8 mouse cellular contexts compared by ENCODE assay signal in the genomic region with DNA sequence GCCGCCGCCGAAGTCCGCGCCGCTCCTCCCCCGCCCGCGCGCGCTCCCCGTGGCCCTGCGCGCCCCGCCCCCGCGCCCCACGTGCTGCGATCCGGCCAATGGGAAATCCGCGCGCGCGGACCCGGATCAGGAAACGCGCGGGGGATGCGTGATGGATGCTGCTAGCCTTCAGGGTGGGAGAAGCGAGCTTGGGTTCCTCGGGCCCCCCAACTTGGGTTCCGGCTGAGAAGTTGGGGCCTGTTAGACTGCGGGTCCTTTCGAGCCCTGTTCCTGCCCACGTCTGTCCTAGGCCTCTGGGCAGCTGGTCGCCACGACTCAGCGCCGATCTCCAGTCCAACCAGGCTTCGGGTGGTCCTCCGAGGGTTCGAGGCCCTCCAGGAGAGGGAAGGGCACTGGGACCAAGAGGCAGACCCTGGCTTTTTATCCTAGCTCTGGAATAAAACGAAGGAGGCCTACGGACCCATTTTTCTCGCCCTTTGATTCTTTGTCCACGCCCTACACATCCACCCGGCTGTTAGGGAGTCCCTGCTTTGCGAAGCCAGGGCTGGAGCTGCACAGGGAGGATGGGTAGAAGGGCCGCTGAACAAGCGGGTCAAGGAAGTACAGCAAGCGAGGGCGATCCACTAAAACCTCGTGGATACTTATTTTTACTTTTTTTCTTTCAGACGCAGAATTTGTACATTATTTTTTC. TPM values are rescaled to one million over a fixed set of nuclear protein-coding genes. Genes with fewer than 3 reads are reported as not detected.
DNase-seq lines count a peak whose midpoint lies in the region; ATAC-seq and TF ChIP-seq lines count a peak whose summit lies in the region.

No protein-coding gene starts in this region.

- no peaks in the 10 kb centered on the region for H3K36me3 ChIP-seq in hindbrain, embryonic 15.5 days
- no peaks in the 10 kb centered on the region for H3K36me3 ChIP-seq in liver, embryonic 12.5 days
- no peaks in the 10 kb centered on the region for H3K36me3 ChIP-seq in stomach, embryonic 16.5 days (ENCODE audit: control insufficient read depth, insufficient read depth, low read length)

- TF ChIP-seq CTCF in bone marrow, adult 2 months (IDR thresholded peaks at IDR 0.05; ENCODE audit: control insufficient read depth, insufficient read depth, low read length): no peak
- TF ChIP-seq CTCF in gastrocnemius, adult 2 months (IDR thresholded peaks at IDR 0.05): no peak

- ATAC-seq in hindbrain, embryonic 15.5 days (ENCODE audit: low FRiP score, low read depth): peak; percentile 81
- ATAC-seq in liver, embryonic 12.5 days: 0 out of 2 replicates have a peak, but pooled peaks have one; percentile 24
- peak; percentile 77 for ATAC-seq in monocyte, adult 5-6 weeks (replicated peaks; ENCODE audit: insufficient number of reproducible peaks, low FRiP score, low TSS enrichment, poor library complexity, severe bottlenecking)
- peak; percentile 81 for ATAC-seq in stomach, embryonic 16.5 days (ENCODE audit: insufficient read depth, low FRiP score)

- 4% methylated on average over 49 of the region's 55 CpGs for WGBS in bone marrow, adult 2 months
- 1% methylated on average over 45 of the region's 55 CpGs for WGBS in hindbrain, embryonic 15.5 days
- 3% methylated on average over 33 of the region's 55 CpGs for WGBS in liver, embryonic 12.5 days (ENCODE audit: insufficient replicate concordance)
- 1% methylated on average over 43 of the region's 55 CpGs for WGBS in stomach, embryonic 16.5 days

- H3K27ac ChIP-seq in bone marrow, adult 2 months (ENCODE audit: control insufficient read depth, insufficient read depth, low read depth, low read length, poor library complexity): no peak overlapping the region
- peak overlapping the region; percentile 85 for H3K27ac ChIP-seq in gastrocnemius, adult 2 months
- H3K27ac ChIP-seq in hindbrain, embryonic 15.5 days (replicated peaks): peak overlapping the region; percentile 77
- no peak overlapping the region for H3K27ac ChIP-seq in liver, embryonic 12.5 days
- H3K27ac ChIP-seq in stomach, embryonic 16.5 days (ENCODE audit: low read length): peak overlapping the region; percentile 95

- intact Hi-C loops in gastrocnemius, adult 2 months (cut with DNase I): loop anchor here (5.0 kb wide), 2 partner anchors 130 to 180 kb away; partner anchors contain the start of gene Skap2

- peak; percentile 61 to 73 for DNase-seq in CD8-positive naive resting alpha-beta T cell, adult 2 months (ENCODE audit: low read depth in 2 of 2, low spot score in 2 of 2)
- DNase-seq in gastrocnemius, adult 2 months: peak; percentile 94
- no peak for DNase-seq in cerebellum, postnatal 36 days

- H3K9ac ChIP-seq in hindbrain, embryonic 15.5 days: peak overlapping the region; percentile 26
- peak overlapping the region; percentile 48 for H3K9ac ChIP-seq in liver, embryonic 12.5 days
- H3K9ac ChIP-seq in stomach, embryonic 16.5 days (ENCODE audit: low read length): peak overlapping the region; percentile 82

- H3K4me2 ChIP-seq in hindbrain, embryonic 15.5 days: peak overlapping the region; percentile 53
- H3K4me2 ChIP-seq in liver, embryonic 12.5 days: peak overlapping the region; percentile 63
- H3K4me2 ChIP-seq in stomach, embryonic 16.5 days (ENCODE audit: low read depth, low read length): peak overlapping the region; percentile 94

- no peaks in the 10 kb centered on the region for H3K9me3 ChIP-seq in hindbrain, embryonic 15.5 days
- no peaks in the 10 kb centered on the region for H3K9me3 ChIP-seq in liver, embryonic 12.5 days (replicated peaks)
- no peaks in the 10 kb centered on the region for H3K9me3 ChIP-seq in stomach, embryonic 16.5 days (replicated peaks; ENCODE audit: control insufficient read depth, low read length)

- no peaks in the 10 kb centered on the region for H3K4me1 ChIP-seq in bone marrow, adult 2 months (ENCODE audit: control insufficient read depth, insufficient read depth, low read length)
- peaks cover 9% of the 10 kb centered on the region; the same call in 1 of the 2 replicates for H3K4me1 ChIP-seq in hindbrain, embryonic 15.5 days (replicated peaks)
- H3K4me1 ChIP-seq in liver, embryonic 12.5 days: peaks cover 13% of the 10 kb centered on the region
- peaks cover 38% of the 10 kb centered on the region for H3K4me1 ChIP-seq in stomach, embryonic 16.5 days (ENCODE audit: control insufficient read depth, insufficient read depth, low read length)

- TF ChIP-seq POLR2A in bone marrow, adult 2 months (IDR thresholded peaks at IDR 0.05; ENCODE audit: borderline replicate concordance, control insufficient read depth, low read depth, low read length): peak; percentile 68; the same call in 1 of the 2 replicates

- peak overlapping the region; percentile 90 for H3K4me3 ChIP-seq in bone marrow, adult 2 months (replicated peaks; ENCODE audit: control insufficient read depth, low read depth, low read length)
- peak overlapping the region; percentile 86 for H3K4me3 ChIP-seq in gastrocnemius, adult 2 months
- H3K4me3 ChIP-seq in hindbrain, embryonic 15.5 days: peak overlapping the region; percentile 46
- peak overlapping the region; percentile 54 for H3K4me3 ChIP-seq in liver, embryonic 12.5 days
- H3K4me3 ChIP-seq in stomach, embryonic 16.5 days (replicated peaks; ENCODE audit: low read length): peak overlapping the region; percentile 71

- peaks cover 67% of the 10 kb centered on the region for H3K27me3 ChIP-seq in hindbrain, embryonic 15.5 days
- H3K27me3 ChIP-seq in liver, embryonic 12.5 days (replicated peaks): peaks cover 99% of the 10 kb centered on the region
- 0 out of 2 replicates have a peak, but pooled peaks cover 5% of the 10 kb centered on the region for H3K27me3 ChIP-seq in stomach, embryonic 16.5 days (ENCODE audit: control insufficient read depth, insufficient read depth, low read length)

RNA-seq across cellular contexts. Expression of gene Hoxa4, which starts 0.5 kb away (rescaled TPM):
- 1.8 TPM in 1 of 2 replicates, not detected in the other for polyA plus RNA-seq in bone marrow, adult 2 months (2011; ENCODE audit: insufficient read depth, insufficient read length, low replicate concordance, missing spikeins)
- 1 to 10 TPM; 2.7 to 3.3 TPM for total RNA-seq in gastrocnemius, adult 2 months (2021)
- 10.6 and 12.2 TPM in 2 replicates for polyA plus RNA-seq in hindbrain, embryonic 15.5 days (2015; fragmentation: Nextera tagmentation; extraction: Ambion mirVana)
- polyA plus RNA-seq in liver, embryonic 12.5 days (2016; fragmentation: Nextera tagmentation; extraction: Ambion mirVana): 0.79 and 0.92 TPM in 2 replicates
- total RNA-seq in monocyte, adult 5-6 weeks (2017): not detected in 3 replicates
- polyA plus RNA-seq in stomach, embryonic 16.5 days (2015; fragmentation: Nextera tagmentation; extraction: Ambion mirVana): 2.5 and 2.8 TPM in 2 replicates

RNA-seq across cellular contexts. Expression of gene Hoxa5, which starts 12.4 kb away (rescaled TPM):
- 1.5 and 2.4 TPM in 2 replicates for polyA plus RNA-seq in bone marrow, adult 2 months (2011; ENCODE audit: insufficient read depth, insufficient read length, low replicate concordance, missing spikeins)
- total RNA-seq in gastrocnemius, adult 2 months (2021): 1 to 10 TPM; 2.2 to 2.9 TPM
- 105 and 115 TPM in 2 replicates for polyA plus RNA-seq in hindbrain, embryonic 15.5 days (2015; fragmentation: Nextera tagmentation; extraction: Ambion mirVana)
- 2.1 and 3.1 TPM in 2 replicates for polyA plus RNA-seq in liver, embryonic 12.5 days (2016; fragmentation: Nextera tagmentation; extraction: Ambion mirVana)
- total RNA-seq in monocyte, adult 5-6 weeks (2017): 0.39 TPM in 1 of 3 replicates, not detected in the others
- 8.8 and 11.0 TPM in 2 replicates for polyA plus RNA-seq in stomach, embryonic 16.5 days (2015; fragmentation: Nextera tagmentation; extraction: Ambion mirVana)

RNA-seq across cellular contexts. Expression of gene 5730596B20Rik, which starts 14.7 kb away (rescaled TPM):
- not detected in 2 replicates for polyA plus RNA-seq in bone marrow, adult 2 months (2011; ENCODE audit: insufficient read depth, insufficient read length, low replicate concordance, missing spikeins)
- total RNA-seq in gastrocnemius, adult 2 months (2021): under 1 TPM in 1 of 2 experiments, not detected in 1; 0.10 TPM
- polyA plus RNA-seq in hindbrain, embryonic 15.5 days (2015; fragmentation: Nextera tagmentation; extraction: Ambion mirVana): 4.0 and 4.3 TPM in 2 replicates
- 0.29 TPM in 2 replicates for polyA plus RNA-seq in liver, embryonic 12.5 days (2016; fragmentation: Nextera tagmentation; extraction: Ambion mirVana)
- not detected in 3 replicates for total RNA-seq in monocyte, adult 5-6 weeks (2017)
- 2.1 and 2.6 TPM in 2 replicates for polyA plus RNA-seq in stomach, embryonic 16.5 days (2015; fragmentation: Nextera tagmentation; extraction: Ambion mirVana)

RNA-seq across cellular contexts. Expression of gene Hoxa6, which starts 16.5 kb away (rescaled TPM):
- not detected in 2 replicates for polyA plus RNA-seq in bone marrow, adult 2 months (2011; ENCODE audit: insufficient read depth, insufficient read length, low replicate concordance, missing spikeins)
- 1 to 10 TPM; 2.6 to 2.7 TPM for total RNA-seq in gastrocnemius, adult 2 months (2021)
- 10.4 and 13.4 TPM in 2 replicates for polyA plus RNA-seq in hindbrain, embryonic 15.5 days (2015; fragmentation: Nextera tagmentation; extraction: Ambion mirVana)
- 0.14 and 0.20 TPM in 2 replicates for polyA plus RNA-seq in liver, embryonic 12.5 days (2016; fragmentation: Nextera tagmentation; extraction: Ambion mirVana)
- not detected in 3 replicates for total RNA-seq in monocyte, adult 5-6 weeks (2017)
- 1.3 and 1.4 TPM in 2 replicates for polyA plus RNA-seq in stomach, embryonic 16.5 days (2015; fragmentation: Nextera tagmentation; extraction: Ambion mirVana)

RNA-seq across cellular contexts. Expression of gene Hoxa3, which starts 21.1 kb away (rescaled TPM):
- 1.2 and 2.4 TPM in 2 replicates for polyA plus RNA-seq in bone marrow, adult 2 months (2011; ENCODE audit: insufficient read depth, insufficient read length, low replicate concordance, missing spikeins)
- total RNA-seq in gastrocnemius, adult 2 months (2021): 1 to 10 TPM; 2.8 to 3.1 TPM
- 15.7 and 16.3 TPM in 2 replicates for polyA plus RNA-seq in hindbrain, embryonic 15.5 days (2015; fragmentation: Nextera tagmentation; extraction: Ambion mirVana)
- 0.97 and 1.2 TPM in 2 replicates for polyA plus RNA-seq in liver, embryonic 12.5 days (2016; fragmentation: Nextera tagmentation; extraction: Ambion mirVana)
- total RNA-seq in monocyte, adult 5-6 weeks (2017): 0.29 TPM in 1 of 3 replicates, not detected in the others
- 6.0 and 7.4 TPM in 2 replicates for polyA plus RNA-seq in stomach, embryonic 16.5 days (2015; fragmentation: Nextera tagmentation; extraction: Ambion mirVana)

Comparison
In these comparisons a context has a peak if more than half of its experiments do, and no peak if none do; other contexts are left out.
1. DNase-seq: peak in CD8-positive naive resting alpha-beta T cell, adult 2 months (2 of 2) and gastrocnemius, adult 2 months (single experiment); none in cerebellum, postnatal 36 days (0 of 2).
2. H3K27ac ChIP-seq: peak in gastrocnemius, adult 2 months (single experiment), hindbrain, embryonic 15.5 days (single experiment) and stomach, embryonic 16.5 days (single experiment); none in bone marrow, adult 2 months (single experiment) and liver, embryonic 12.5 days (single experiment).
3. ATAC-seq: peak in every context shown above with its lines; median percentile 81 in hindbrain, embryonic 15.5 days; 81 in stomach, embryonic 16.5 days; 77 in monocyte, adult 5-6 weeks; 24 in liver, embryonic 12.5 days.
4. H3K9ac ChIP-seq: peak in every context shown above with its lines; median percentile 82 in stomach, embryonic 16.5 days; 48 in liver, embryonic 12.5 days; 26 in hindbrain, embryonic 15.5 days.
5. Peak in every context shown above with its lines, with median percentiles within 50 percentile points of each other: H3K4me3 ChIP-seq and H3K4me2 ChIP-seq.